Mouse (Mus musculus) liver, postnatal 0 days (tissue): ENCODE data around the gene Atp2a3. TPM values are rescaled to one million over a fixed set of nuclear protein-coding genes. Genes with fewer than 3 reads are reported as not detected.

Experiments
- ATAC-seq: fragments of 200-750 bp; cut with Nextera tagmentation; 2 replicates; pipeline ENCODE4 v1.8.0; 2017; ENCODE audit warnings: mild to moderate bottlenecking, moderate library complexity
- DNase-seq: peaks from one replicate; pipeline ENCODE4 v3.0.0-alpha.2; 2016
- H3K27ac ChIP-seq: fragments of 300-500 bp; sonication (generic); 2 replicates; pipeline ENCODE4 v1.5.1; 2014; ENCODE audit warnings: antibody characterized with exemption, moderate library complexity, mild to moderate bottlenecking, low read depth
- H3K27me3 ChIP-seq: fragments of 300-500 bp; sonication (generic); 2 replicates; pipeline ENCODE4 v1.6.1; 2014; ENCODE audit warnings: low read length, control low read depth, mixed read lengths; ENCODE audit not compliant: insufficient read depth
- H3K36me3 ChIP-seq: fragments of 300-500 bp; sonication (generic); replicated peaks from 2 replicates; pipeline ENCODE4 v1.6.1; 2014; ENCODE audit warnings: mild to moderate bottlenecking, control low read depth, low read length, moderate library complexity, mixed read lengths; ENCODE audit not compliant: insufficient read depth
- H3K4me1 ChIP-seq: fragments of 300-500 bp; sonication (generic); 2 replicates; pipeline ENCODE4 v1.6.1; 2014; ENCODE audit warnings: antibody characterized with exemption, mild to moderate bottlenecking, control low read depth; ENCODE audit not compliant: insufficient read depth
- H3K4me2 ChIP-seq: fragments of 300-500 bp; sonication (generic); 2 replicates; pipeline ENCODE4 v1.6.1; 2014; ENCODE audit warnings: low read depth, mild to moderate bottlenecking, low read length, moderate library complexity, mixed read lengths
- H3K4me3 ChIP-seq: fragments of 300-500 bp; sonication (generic); 2 replicates; pipeline ENCODE4 v1.5.1; 2014; ENCODE audit warnings: low read depth, low read length
- H3K9ac ChIP-seq: fragments of 300-500 bp; sonication (generic); replicated peaks from 2 replicates; pipeline ENCODE4 v1.6.1; 2014; ENCODE audit warnings: mild to moderate bottlenecking, moderate library complexity
- H3K9me3 ChIP-seq: fragments of 300-500 bp; sonication (generic); 2 replicates; pipeline ENCODE4 v1.6.1; 2016; ENCODE audit warnings: mild to moderate bottlenecking, control low read depth, low read length, mixed read lengths
- CTCF ChIP-seq: sonication (generic); IDR thresholded peaks from 2 replicates; pipeline ENCODE4 v1.5.1; 2016; ENCODE audit warnings: antibody characterized with exemption, low read depth
- EP300 ChIP-seq: IDR thresholded peaks from 2 replicates; pipeline ENCODE4 v1.6.1; 2016; ENCODE audit warnings: antibody characterized with exemption, low read depth, mild to moderate bottlenecking
- WGBS: fragments of 180-500 bp; shearing (Covaris S2); extraction: QIAGEN DNeasy Blood & Tissue Kit; methylation state at CpG from one replicate; pipeline ENCODE4 v1.1.7; 2014; ENCODE audit not compliant: insufficient replicate concordance; 5-methylcytosine and 5-hydroxymethylcytosine counted together
- polyA plus RNA-seq: library from polyadenylated mRNA; unstranded; fragments of >200 nt; fragmentation: Nextera tagmentation; extraction: Ambion mirVana; gene quantifications from 2 replicates; pipeline ENCODE4 v1.2.1, GENCODE M21; 2015

Gene Atp2a3
- polyA plus RNA-seq, 1 experiment from 2014 or later, result 14.6 TPM

GRCm38 (mm10) chr11:72996346-72996745 lies 35.4 kb downstream of the Atp2a3 start:
- peaks cover 15% of the 10 kb centered on the region for H3K4me1 ChIP-seq
- no peak for TF ChIP-seq EP300
- no peak for TF ChIP-seq CTCF
- no peak overlapping the region for H3K4me2 ChIP-seq
- DNase-seq, result no peak
- H3K9ac ChIP-seq, result no peak overlapping the region
- no peak overlapping the region for H3K27ac ChIP-seq
- ATAC-seq, result no peak
- no peak overlapping the region for H3K4me3 ChIP-seq
- 72% methylated on average over 6 of the region's 6 CpGs for WGBS
- no peaks in the 10 kb centered on the region for H3K36me3 ChIP-seq
- no peaks in the 10 kb centered on the region for H3K27me3 ChIP-seq
- no peaks in the 10 kb centered on the region for H3K9me3 ChIP-seq

GRCm38 (mm10) chr11:72996781-72997180 lies 35.8 kb downstream of the Atp2a3 start:
- Histone ChIP-seq H3K4me3 (no peak overlapping the region), H3K36me3 (no peaks in the 10 kb centered on the region), H3K27ac (no peak overlapping the region), H3K9ac (no peak overlapping the region), H3K4me1 (peaks cover 15% of the 10 kb centered on the region), H3K27me3 (no peaks in the 10 kb centered on the region), H3K4me2 (no peak overlapping the region), H3K9me3 (no peaks in the 10 kb centered on the region)
- 85% methylated on average over 2 of the region's 2 CpGs for WGBS
- ATAC-seq (no peak), DNase-seq (no peak)
- TF ChIP-seq CTCF, result no peak
- no peak for TF ChIP-seq EP300

- H3K4me2 ChIP-seq, result no peak overlapping the region
- H3K9me3 ChIP-seq, result no peaks in the 10 kb centered on the region
- H3K36me3 ChIP-seq, result no peaks in the 10 kb centered on the region
- H3K4me1 ChIP-seq, result peaks cover 15% of the 10 kb centered on the region
- no peak overlapping the region for H3K9ac ChIP-seq
- H3K27ac ChIP-seq, result no peak overlapping the region
- TF ChIP-seq CTCF (no peak), EP300 (no peak)
- H3K27me3 ChIP-seq, result no peaks in the 10 kb centered on the region
- WGBS, result 45% methylated on average over 13 of the region's 13 CpGs
- ATAC-seq (no peak), DNase-seq (no peak)
- H3K4me3 ChIP-seq, result no peak overlapping the region
These were observed 36.8 kb downstream of the Atp2a3 start for GRCm38 (mm10) chr11:72997529-72998326.

GRCm38 (mm10) chr11:72998771-72999170 lies 37.8 kb downstream of the Atp2a3 start, which contains the start of gene P2rx1:
P2rx1 (plus strand) TSS chr11:72999103.
- Histone ChIP-seq H3K9ac (no peak within 1 kb of the TSS; the same call in 1 of the 2 replicates), H3K4me3 (peak within 1 kb of the TSS; percentile 14), H3K4me1 (peaks cover 15% of the 10 kb centered on the region), H3K4me2 (peak within 1 kb of the TSS; percentile 54), H3K9me3 (no peaks in the 10 kb centered on the region), H3K27me3 (no peaks in the 10 kb centered on the region), H3K27ac (peak within 1 kb of the TSS; percentile 26; the same call in 1 of the 2 replicates), H3K36me3 (no peaks in the 10 kb centered on the region)
- TF ChIP-seq EP300 (no peak), CTCF (peak; percentile 28)
- DNase-seq (peak; percentile 54), ATAC-seq (peak; percentile 71)
- 15% methylated on average over 8 of the region's 8 CpGs for WGBS

- H3K4me2 ChIP-seq, result peak overlapping the region; percentile 54; the same call in 1 of the 2 replicates
- H3K27ac ChIP-seq, result no peak overlapping the region
- ATAC-seq, result no peak
- no peaks in the 10 kb centered on the region for H3K9me3 ChIP-seq
- peaks cover 15% of the 10 kb centered on the region for H3K4me1 ChIP-seq
- H3K4me3 ChIP-seq, result no peak overlapping the region
- DNase-seq, result peak; percentile 77
- WGBS, result 11% methylated on average over 6 of the region's 6 CpGs
- TF ChIP-seq CTCF (peak; percentile 94), EP300 (no peak)
- H3K9ac ChIP-seq, result no peak overlapping the region
- no peaks in the 10 kb centered on the region for H3K36me3 ChIP-seq
- H3K27me3 ChIP-seq, result no peaks in the 10 kb centered on the region
These were observed 40.1 kb downstream of the Atp2a3 start for GRCm38 (mm10) chr11:73001029-73001428.

- 12% methylated on average over 2 of the region's 2 CpGs for WGBS
- peak; percentile 50 for DNase-seq
- TF ChIP-seq EP300 (no peak), CTCF (peak; percentile 90)
- Histone ChIP-seq H3K27me3 (no peaks in the 10 kb centered on the region), H3K4me3 (no peak overlapping the region), H3K4me2 (no peak overlapping the region), H3K9me3 (no peaks in the 10 kb centered on the region), H3K36me3 (no peaks in the 10 kb centered on the region), H3K27ac (no peak overlapping the region), H3K4me1 (no peaks in the 10 kb centered on the region), H3K9ac (no peak overlapping the region)
- peak; percentile 70 for ATAC-seq
These were observed 45.4 kb downstream of the Atp2a3 start for GRCm38 (mm10) chr11:73006377-73006776.
